Mouse (Mus musculus) kidney, postnatal 0 days (tissue): Measurements from ENCODE around the gene Ift52. TPM values are rescaled to one million over a fixed set of nuclear protein-coding genes. Genes with fewer than 3 reads are reported as not detected.

Experiments
- ATAC-seq: fragments of 200-750 bp; cut with Nextera tagmentation; replicated peaks from 2 replicates; pipeline ENCODE4 v1.8.0; 2017; ENCODE audit warnings: low read depth, moderate number of reproducible peaks, moderate TSS enrichment, moderate library complexity; ENCODE audit not compliant: low FRiP score
- DNase-seq: peaks from one replicate; pipeline ENCODE4 v3.0.0-alpha.2; 2016; ENCODE audit warnings: low spot score
- H3K27ac ChIP-seq: fragments of 300-500 bp; sonication (generic); 2 replicates; pipeline ENCODE4 v1.5.1; 2014; ENCODE audit warnings: mild to moderate bottlenecking
- H3K27me3 ChIP-seq: fragments of 300-500 bp; sonication (generic); 2 replicates; pipeline ENCODE4 v1.6.1; 2014; ENCODE audit warnings: low read length, mixed read lengths; ENCODE audit not compliant: insufficient read depth
- H3K36me3 ChIP-seq: fragments of 300-500 bp; sonication (generic); 2 replicates; pipeline ENCODE4 v1.6.1; 2014; ENCODE audit warnings: low read length, mixed read lengths; ENCODE audit not compliant: insufficient read depth
- H3K4me1 ChIP-seq: fragments of 300-500 bp; sonication (generic); replicated peaks from 2 replicates; pipeline ENCODE4 v1.6.1; 2014; ENCODE audit warnings: antibody characterized with exemption, low read length, mixed read lengths; ENCODE audit not compliant: insufficient read depth
- H3K4me2 ChIP-seq: fragments of 300-500 bp; sonication (generic); 2 replicates; pipeline ENCODE4 v1.6.1; 2014; ENCODE audit warnings: mild to moderate bottlenecking, low read length, moderate library complexity, mixed read lengths
- H3K4me3 ChIP-seq: fragments of 300-500 bp; sonication (generic); replicated peaks from 2 replicates; pipeline ENCODE4 v1.5.1; 2014; ENCODE audit warnings: low read depth, low read length
- H3K9ac ChIP-seq: fragments of 300-500 bp; sonication (generic); 2 replicates; pipeline ENCODE4 v1.6.1; 2014; ENCODE audit warnings: low read depth, low read length
- H3K9me3 ChIP-seq: fragments of 300-500 bp; sonication (generic); replicated peaks from 2 replicates; pipeline ENCODE4 v1.6.1; 2016; ENCODE audit warnings: low read length, inconsistent platforms, mixed read lengths
- CTCF ChIP-seq: IDR thresholded peaks from 2 replicates; pipeline ENCODE4 v1.5.1; 2016; ENCODE audit warnings: antibody characterized with exemption, low read depth, mild to moderate bottlenecking, moderate library complexity
- WGBS: fragments of 180-500 bp; shearing (Covaris S2); extraction: QIAGEN DNeasy Blood & Tissue Kit; methylation state at CpG from one replicate; pipeline ENCODE4 v1.1.7; 2014; 5-methylcytosine and 5-hydroxymethylcytosine counted together
- polyA plus RNA-seq: library from polyadenylated mRNA; unstranded; fragments of >200 nt; fragmentation: Nextera tagmentation; extraction: Ambion mirVana; gene quantifications from 2 replicates; pipeline ENCODE4 v1.2.1, GENCODE M21; 2015

Ift52 gene
- polyA plus RNA-seq, 1 experiment from 2014 or later = 53.5 TPM

DNA sequence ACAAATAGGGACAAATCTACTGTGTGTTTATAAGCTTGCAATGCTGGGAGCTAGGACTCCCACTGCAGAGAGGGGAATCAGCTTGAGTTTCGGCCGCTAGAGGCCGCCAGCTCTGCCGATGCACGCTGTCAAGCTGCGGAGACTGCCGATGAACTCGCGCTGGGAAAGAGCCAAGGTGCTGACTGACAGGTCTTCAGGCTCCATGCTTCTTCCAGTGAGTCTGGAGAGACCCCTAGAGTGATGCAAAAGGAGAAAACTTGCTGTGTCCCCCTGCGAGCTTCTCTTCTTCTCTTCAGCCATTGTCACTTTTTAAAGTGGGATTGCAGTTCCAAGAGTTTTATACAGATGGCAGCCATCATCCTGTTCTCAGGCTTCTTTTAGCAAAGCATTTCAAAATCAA, 31.0 kb downstream of the Ift52 start:
- Histone ChIP-seq H3K27me3 (no peaks in the 10 kb centered on the region), H3K9ac (no peak overlapping the region), H3K4me2 (peak overlapping the region; percentile 56), H3K27ac (no peak overlapping the region), H3K4me1 (no peaks in the 10 kb centered on the region), H3K9me3 (no peaks in the 10 kb centered on the region), H3K4me3 (0 out of 2 replicates have a peak overlapping the region, but pooled peaks have one; percentile 13), H3K36me3 (peaks cover 17% of the 10 kb centered on the region)
- ATAC-seq = no peak; the same call in 1 of the 2 replicates
- peak; percentile 74 for DNase-seq
- 4% methylated on average over 10 of the region's 10 CpGs for WGBS
- TF ChIP-seq CTCF = peak; percentile 87

DNA sequence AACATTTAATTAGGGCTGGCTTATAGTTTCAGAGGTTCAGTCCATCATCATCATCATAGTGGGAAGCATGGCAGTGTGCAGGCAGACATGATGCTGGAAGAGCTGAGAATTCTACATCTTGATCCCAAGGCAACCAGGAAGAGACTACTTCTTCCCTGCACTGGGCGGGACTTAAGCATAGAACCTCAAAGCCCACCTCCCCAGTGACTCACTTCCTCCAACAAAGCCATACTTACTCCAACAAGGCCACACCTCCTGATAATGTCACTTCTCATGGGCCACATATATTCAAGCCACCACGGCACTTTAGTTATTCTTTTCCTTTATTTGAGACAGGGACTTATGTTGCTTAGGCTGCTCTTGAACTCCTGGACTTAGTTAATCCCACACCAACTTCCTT, 32.0 kb downstream of the Ift52 start:
- Histone ChIP-seq H3K4me1 (no peaks in the 10 kb centered on the region), H3K9me3 (no peaks in the 10 kb centered on the region), H3K4me2 (no peak overlapping the region), H3K36me3 (peaks cover 14% of the 10 kb centered on the region), H3K9ac (no peak overlapping the region), H3K27me3 (no peaks in the 10 kb centered on the region), H3K4me3 (no peak overlapping the region), H3K27ac (no peak overlapping the region)
- ATAC-seq (no peak), DNase-seq (no peak)
- WGBS = 96% methylated on average over 2 of the region's 2 CpGs
- no peak for TF ChIP-seq CTCF

DNA sequence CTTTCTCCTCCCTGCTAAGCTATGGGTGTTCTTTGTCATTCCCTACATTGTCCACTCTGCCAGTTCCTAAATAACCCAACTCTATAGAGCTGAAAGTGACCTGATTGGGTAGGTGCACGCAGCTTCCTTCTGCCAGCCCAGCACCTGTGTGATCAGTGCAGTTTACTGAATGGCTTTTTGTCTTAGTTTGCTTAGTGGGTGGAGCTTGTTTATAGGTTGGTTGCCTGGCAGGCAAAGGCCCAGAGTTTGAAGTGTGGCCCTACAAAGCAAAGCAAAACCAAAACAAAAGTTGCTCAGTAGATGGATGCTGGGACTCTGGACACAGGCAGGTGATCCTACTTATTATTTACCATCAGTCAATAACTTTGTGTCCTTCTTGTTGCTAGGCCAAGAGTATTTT, 34.5 kb downstream of the Ift52 start:
- ATAC-seq = no peak
- no peak overlapping the region for H3K9ac ChIP-seq
- no peak overlapping the region for H3K4me3 ChIP-seq
- TF ChIP-seq CTCF = no peak
- H3K27me3 ChIP-seq = no peaks in the 10 kb centered on the region
- H3K9me3 ChIP-seq = no peaks in the 10 kb centered on the region
- H3K4me2 ChIP-seq = no peak overlapping the region
- peaks cover 1% of the 10 kb centered on the region; the same call in 1 of the 2 replicates for H3K36me3 ChIP-seq
- no peak overlapping the region for H3K27ac ChIP-seq
- 74% methylated on average over 1 of the region's 1 CpGs for WGBS
- no peaks in the 10 kb centered on the region for H3K4me1 ChIP-seq
- DNase-seq = no peak

DNA sequence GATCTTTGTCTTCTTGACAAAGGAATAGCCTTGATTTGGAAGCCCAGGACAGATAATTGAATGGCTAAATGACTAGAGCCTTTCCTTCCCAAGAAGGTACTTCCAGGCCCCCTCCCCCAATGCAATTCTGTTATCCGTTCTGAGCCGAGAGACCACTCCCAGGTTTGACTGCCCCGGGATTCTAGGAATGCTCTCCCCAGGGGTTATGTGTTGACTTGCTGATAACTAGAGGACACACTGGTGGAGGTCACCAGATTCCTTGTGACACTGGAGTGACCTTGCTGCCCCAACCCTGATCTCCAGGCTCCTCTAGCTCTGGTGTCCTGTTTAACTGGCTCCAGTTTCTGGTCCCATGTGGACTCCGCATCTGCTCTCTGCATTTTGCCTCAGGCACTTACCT, 34.9 kb downstream of the Ift52 start:
- 52% methylated on average over 4 of the region's 4 CpGs for WGBS
- no peak overlapping the region for H3K9ac ChIP-seq
- no peaks in the 10 kb centered on the region for H3K4me1 ChIP-seq
- no peak for TF ChIP-seq CTCF
- H3K27me3 ChIP-seq = no peaks in the 10 kb centered on the region
- DNase-seq = no peak
- H3K9me3 ChIP-seq = no peaks in the 10 kb centered on the region
- ATAC-seq = no peak
- H3K27ac ChIP-seq = no peak overlapping the region
- H3K4me3 ChIP-seq = no peak overlapping the region
- no peaks in the 10 kb centered on the region for H3K36me3 ChIP-seq
- no peak overlapping the region for H3K4me2 ChIP-seq

DNA sequence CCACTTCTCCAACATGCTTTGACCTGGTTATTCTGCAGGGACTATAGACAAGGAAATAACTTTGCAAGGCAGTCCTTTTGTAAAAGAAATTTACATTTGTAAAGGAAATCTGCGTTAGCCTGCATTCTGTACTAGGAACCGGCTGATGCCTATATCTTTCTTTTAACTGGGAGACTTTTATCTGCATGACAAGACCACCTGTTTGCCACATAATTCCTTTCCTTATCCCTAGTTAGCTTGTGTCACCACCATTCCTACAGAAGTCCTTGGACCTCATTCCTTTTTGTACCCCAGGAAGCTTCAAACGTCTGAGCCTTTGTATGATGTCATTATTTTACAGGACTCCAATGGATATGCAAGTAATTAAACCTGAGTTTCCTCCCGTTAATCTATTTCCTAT, 35.7 kb downstream of the Ift52 start:
- WGBS = 80% methylated on average over 4 of the region's 4 CpGs
- no peak for DNase-seq
- Histone ChIP-seq H3K4me1 (no peaks in the 10 kb centered on the region), H3K4me2 (no peak overlapping the region), H3K9ac (no peak overlapping the region), H3K4me3 (no peak overlapping the region), H3K27me3 (no peaks in the 10 kb centered on the region), H3K27ac (no peak overlapping the region), H3K36me3 (no peaks in the 10 kb centered on the region), H3K9me3 (no peaks in the 10 kb centered on the region)
- no peak for ATAC-seq
- TF ChIP-seq CTCF = no peak

DNA sequence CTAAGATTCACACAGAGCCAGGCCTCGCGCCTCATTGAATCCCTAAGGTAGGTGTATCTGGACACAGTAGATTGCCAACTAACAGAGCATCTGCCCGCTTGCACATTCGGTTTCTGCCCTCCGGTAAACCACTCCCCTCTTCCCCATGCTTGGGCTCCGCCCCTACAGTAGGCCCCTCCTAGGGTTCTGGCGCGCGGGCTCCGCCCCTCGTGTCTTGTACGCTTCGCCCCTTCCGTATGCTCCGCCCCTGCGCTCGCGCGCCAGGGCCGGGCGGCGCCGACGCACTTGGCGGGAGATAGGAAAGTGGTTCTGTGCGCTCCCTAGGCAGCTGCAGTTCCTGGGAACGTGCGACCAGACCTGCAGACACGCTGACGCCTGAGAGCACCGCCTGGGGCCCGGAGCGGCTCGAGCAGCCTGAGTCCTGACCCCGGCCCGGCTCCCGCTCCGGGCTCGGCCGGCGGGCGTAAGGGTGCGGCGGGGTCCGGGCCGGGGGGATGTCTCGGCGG, 37.2 kb downstream of the Ift52 start, which contains the start of gene Mybl2:
TSS of gene Mybl2 (plus strand) at position 353 of the 506 bp plus-strand sequence.
- peak; percentile 98 for DNase-seq
- TF ChIP-seq CTCF = no peak
- H3K36me3 ChIP-seq = no peaks in the 10 kb centered on the region
- peak within 1 kb of the TSS; percentile 100 for H3K4me2 ChIP-seq
- WGBS = under 1% methylated on average over 45 of the region's 48 CpGs
- no peaks in the 10 kb centered on the region for H3K27me3 ChIP-seq
- peak within 1 kb of the TSS; percentile 62 for H3K9ac ChIP-seq
- H3K4me1 ChIP-seq = no peaks in the 10 kb centered on the region
- H3K27ac ChIP-seq = peak within 1 kb of the TSS; percentile 31; the same call in 1 of the 2 replicates
- H3K4me3 ChIP-seq = peak within 1 kb of the TSS; percentile 72
- H3K9me3 ChIP-seq = no peaks in the 10 kb centered on the region
- peak; percentile 99 for ATAC-seq
